In the genomic region with DNA sequence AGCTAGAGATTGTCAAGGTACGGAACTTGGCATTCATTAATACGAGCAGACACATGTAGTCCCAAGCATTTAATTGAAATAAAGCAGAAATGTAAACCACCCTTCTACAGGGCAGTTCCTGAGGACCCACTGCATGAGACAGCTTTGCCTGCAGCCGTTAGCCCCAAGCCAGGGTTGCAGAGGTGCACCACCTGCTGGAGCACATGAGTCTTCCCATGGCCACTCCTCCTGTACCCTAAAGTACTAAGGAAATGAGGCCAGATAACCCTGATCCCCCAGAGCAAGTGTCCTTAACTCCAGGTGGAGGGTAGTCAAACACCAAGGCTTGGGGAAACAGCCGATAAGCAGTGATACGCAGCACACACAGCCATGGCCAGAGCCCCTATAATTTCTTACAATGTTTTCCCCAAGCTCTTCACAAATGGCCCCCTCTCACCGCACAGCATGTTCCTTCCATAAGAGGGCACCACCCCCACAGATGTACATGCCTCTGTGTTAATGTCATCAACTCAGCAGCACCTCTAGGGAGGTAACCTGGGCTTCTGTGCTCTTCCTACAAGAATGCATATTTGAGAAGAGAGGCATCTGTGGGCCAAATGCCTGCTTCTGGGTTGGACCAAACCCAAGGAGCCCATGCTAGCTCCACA, we compare ENCODE assay signal across 15 mouse cellular contexts.
A peak's percentile ranks its signal among the peaks of the same experiment; 100 is the strongest.
DNase-seq lines count a peak whose midpoint lies in the region; ATAC-seq and TF ChIP-seq lines count a peak whose summit lies in the region.
"Had no signal": no experiment of that assay in that cellular context is flagged by ENCODE, and none has a peak within 500 bp of the region (broad histone marks: within the 10 kb centered on the region; RNA-seq: fewer than 3 reads in every experiment).

No protein-coding gene starts in this region.

- no peak overlapping the region for H3K4me3 ChIP-seq in liver, postnatal 0 days (ENCODE audit: low read depth, low read length)
- H3K4me3 ChIP-seq in MEL (ENCODE audit: control insufficient read depth in 1 of 2, insufficient read depth in 1 of 2, low read depth in 2 of 2, low read length in 2 of 2): no peak overlapping the region
- H3K4me3 ChIP-seq: forebrain, embryonic 15.5 days; stomach, embryonic 15.5 days had no signal

- WGBS in liver, postnatal 0 days (ENCODE audit: insufficient replicate concordance): 74% methylated on average over 6 of the region's 6 CpGs

- no peaks in the 10 kb centered on the region for H3K9me3 ChIP-seq in liver, postnatal 0 days (ENCODE audit: low read length)
- H3K9me3 ChIP-seq in MEL (replicated peaks; ENCODE audit: insufficient read depth, low read length): no peaks in the 10 kb centered on the region
- H3K9me3 ChIP-seq: forebrain, embryonic 15.5 days; stomach, embryonic 15.5 days had no signal

- peak; percentile 16 for DNase-seq in CD4-positive, CD25-positive, alpha-beta regulatory T cell, adult 2 months (ENCODE audit: low read depth, low spot score)
- DNase-seq in liver (peak; percentile 34), MEL (ENCODE audit: low read depth, low spot score) (peak; percentile 14)
- DNase-seq in liver, postnatal 0 days: no peak
- no peak for DNase-seq in layer of hippocampus, adult 9-11 months
- no peak for DNase-seq in cerebellum, postnatal 4 days (ENCODE audit: low spot score in 2 of 2)
- DNase-seq: gastrocnemius, postnatal 36 days; heart, postnatal 4 days; kidney, adult 18-20 months; right cerebral cortex, postnatal 4 days had no signal

- H3K4me1 ChIP-seq in liver, postnatal 0 days (ENCODE audit: insufficient read depth): peaks cover 14% of the 10 kb centered on the region
- no peaks in the 10 kb centered on the region for H3K4me1 ChIP-seq in MEL (ENCODE audit: control insufficient read depth in 1 of 2, insufficient read depth in 2 of 2, low read length in 2 of 2)

- no peaks in the 10 kb centered on the region for H3K36me3 ChIP-seq in liver, postnatal 0 days (replicated peaks; ENCODE audit: insufficient read depth, low read length)
- no peaks in the 10 kb centered on the region for H3K36me3 ChIP-seq in MEL (ENCODE audit: control insufficient read depth in 1 of 2, insufficient read depth in 2 of 2, low read length in 2 of 2)
- H3K36me3 ChIP-seq: forebrain, embryonic 15.5 days; stomach, embryonic 15.5 days had no signal

- no peak; the same call in 1 of the 2 replicates for TF ChIP-seq CTCF in liver, postnatal 0 days (IDR thresholded peaks at IDR 0.05; ENCODE audit: low read depth)
- peak in 1 of 3 experiments; percentile 25; a peak in 1 of 6 replicates for TF ChIP-seq CTCF in MEL (IDR thresholded peaks at IDR 0.05 in 2 of 3, conservative IDR thresholded peaks at IDR 0.05 in 1 of 3; ENCODE audit: control insufficient read depth in 1 of 3, insufficient read depth in 1 of 3, low read depth in 2 of 3, low read length in 3 of 3, poor library complexity in 1 of 3, severe bottlenecking in 1 of 3)

- H3K27ac ChIP-seq in liver, postnatal 0 days (ENCODE audit: low read depth): no peak overlapping the region
- no peak overlapping the region for H3K27ac ChIP-seq in MEL (ENCODE audit: control insufficient read depth, low read depth, low read length)
- H3K27ac ChIP-seq: forebrain, embryonic 15.5 days; stomach, embryonic 15.5 days had no signal

- H3K27me3 ChIP-seq in liver, postnatal 0 days (ENCODE audit: insufficient read depth, low read length): no peaks in the 10 kb centered on the region
- no peaks in the 10 kb centered on the region for H3K27me3 ChIP-seq in MEL (ENCODE audit: control insufficient read depth in 1 of 2, insufficient read depth in 2 of 2, low read length in 2 of 2)
- H3K27me3 ChIP-seq: forebrain, embryonic 15.5 days; stomach, embryonic 15.5 days had no signal

- no peak overlapping the region for H3K4me2 ChIP-seq in liver, postnatal 0 days (ENCODE audit: low read depth, low read length)
- H3K4me2 ChIP-seq: forebrain, embryonic 15.5 days; stomach, embryonic 15.5 days had no signal

- no peaks in the 10 kb centered on the region for H3K79me2 ChIP-seq in MEL (ENCODE audit: control insufficient read depth, insufficient read depth, low read length, poor library complexity)

- no peak for TF ChIP-seq POLR2A in MEL (IDR thresholded peaks at IDR 0.05; ENCODE audit: control insufficient read depth in 1 of 2, insufficient read depth in 1 of 2, low read depth in 1 of 2, low read length in 2 of 2, poor library complexity in 1 of 2)

- ATAC-seq in CD4-positive, CD25-positive, alpha-beta regulatory T cell, adult 4 months: no peak
- no peak for ATAC-seq in liver, postnatal 0 days
- ATAC-seq in megakaryocyte-erythroid progenitor cell, adult 5-6 weeks (replicated peaks; ENCODE audit: low FRiP score, low TSS enrichment, poor library complexity, severe bottlenecking): 0 out of 2 replicates have a peak, but pooled peaks have one; percentile 35
- ATAC-seq: forebrain, embryonic 15.5 days; midbrain, embryonic 16.5 days had no signal

- no peak for TF ChIP-seq RAD21 in MEL (IDR thresholded peaks at IDR 0.05; ENCODE audit: low read depth, low read length)

- no peak for TF ChIP-seq EP300 in liver, postnatal 0 days (IDR thresholded peaks at IDR 0.05; ENCODE audit: low read depth)
- no peak for TF ChIP-seq EP300 in MEL (IDR thresholded peaks at IDR 0.05; ENCODE audit: low read depth in 1 of 2, low read length in 2 of 2)

- no peak overlapping the region for H3K9ac ChIP-seq in liver, postnatal 0 days (replicated peaks)
- H3K9ac ChIP-seq in MEL (ENCODE audit: control insufficient read depth, low read depth, low read length, poor library complexity, severe bottlenecking): no peak overlapping the region
- H3K9ac ChIP-seq: forebrain, embryonic 15.5 days; stomach, embryonic 15.5 days had no signal

TF ChIP-seq in MEL, 35 proteins besides CTCF, POLR2A, EP300 and RAD21:
- TF ChIP-seq SMC3 (IDR thresholded peaks at IDR 0.05; ENCODE audit: low read depth, low read length) (peak; percentile 13; the same call in 1 of the 2 replicates), GATA1 (IDR thresholded peaks at IDR 0.05; ENCODE audit: low read depth, low read length) (no peak), MAX (IDR thresholded peaks at IDR 0.05; ENCODE audit: low read length) (no peak)

Comparison
In these comparisons a context has a peak if more than half of its experiments do, and no peak if none do; other contexts are left out.
1. DNase-seq: peak in CD4-positive, CD25-positive, alpha-beta regulatory T cell, adult 2 months (single experiment), liver (single experiment) and MEL (single experiment); none in liver, postnatal 0 days (single experiment), layer of hippocampus, adult 9-11 months (single experiment) and cerebellum, postnatal 4 days (0 of 2).